Mouse (Mus musculus) forebrain, embryonic 15.5 days (tissue): ENCODE data around the gene Socs3. TPM values are rescaled to one million over a fixed set of nuclear protein-coding genes. Genes with fewer than 3 reads are reported as not detected.

Source experiments
- ATAC-seq: fragments of 200-750 bp; cut with Nextera tagmentation; replicated peaks from 2 replicates; pipeline ENCODE4 v1.8.0; 2017; ENCODE audit warnings: mild to moderate bottlenecking, moderate TSS enrichment, moderate library complexity
- H3K27ac ChIP-seq: fragments of 300-500 bp; sonication (generic); replicated peaks from 2 replicates; pipeline ENCODE4 v1.5.1; 2015; ENCODE audit warnings: mild to moderate bottlenecking, inconsistent platforms
- H3K27me3 ChIP-seq: fragments of 300-500 bp; sonication (generic); 2 replicates; pipeline ENCODE4 v1.6.1; 2015; ENCODE audit warnings: inconsistent platforms
- H3K36me3 ChIP-seq: fragments of 300-500 bp; sonication (generic); 2 replicates; pipeline ENCODE4 v1.6.1; 2015; ENCODE audit warnings: mild to moderate bottlenecking, inconsistent platforms
- H3K4me1 ChIP-seq: fragments of 300-500 bp; sonication (generic); 2 replicates; pipeline ENCODE4 v1.6.1; 2015; ENCODE audit warnings: inconsistent platforms
- H3K4me2 ChIP-seq: fragments of 300-500 bp; sonication (generic); replicated peaks from 2 replicates; pipeline ENCODE4 v1.6.1; 2015; ENCODE audit warnings: mild to moderate bottlenecking, inconsistent platforms
- H3K4me3 ChIP-seq: fragments of 300-500 bp; sonication (generic); 2 replicates; pipeline ENCODE4 v1.5.1; 2015; ENCODE audit warnings: mild to moderate bottlenecking, inconsistent platforms
- H3K9ac ChIP-seq: fragments of 300-500 bp; sonication (generic); replicated peaks from 2 replicates; pipeline ENCODE4 v1.6.1; 2015; ENCODE audit warnings: mild to moderate bottlenecking, inconsistent platforms
- H3K9me3 ChIP-seq: fragments of 300-500 bp; sonication (generic); 2 replicates; pipeline ENCODE4 v1.6.1; 2016; ENCODE audit warnings: inconsistent platforms
- WGBS: fragments of 180-500 bp; shearing (Covaris S2); methylation state at CpG from one replicate; pipeline ENCODE4 v1.1.7; 2015; ENCODE audit warnings: mixed read lengths; 5-methylcytosine and 5-hydroxymethylcytosine counted together
- polyA plus RNA-seq: library from polyadenylated mRNA; unstranded; fragments of >200 nt; fragmentation: Nextera tagmentation; extraction: Ambion mirVana; gene quantifications from 2 replicates; pipeline ENCODE4 v1.2.1, GENCODE M21; 2015

Gene Socs3
- polyA plus RNA-seq, 1 experiment from 2014 or later: 15.1 TPM

DNA sequence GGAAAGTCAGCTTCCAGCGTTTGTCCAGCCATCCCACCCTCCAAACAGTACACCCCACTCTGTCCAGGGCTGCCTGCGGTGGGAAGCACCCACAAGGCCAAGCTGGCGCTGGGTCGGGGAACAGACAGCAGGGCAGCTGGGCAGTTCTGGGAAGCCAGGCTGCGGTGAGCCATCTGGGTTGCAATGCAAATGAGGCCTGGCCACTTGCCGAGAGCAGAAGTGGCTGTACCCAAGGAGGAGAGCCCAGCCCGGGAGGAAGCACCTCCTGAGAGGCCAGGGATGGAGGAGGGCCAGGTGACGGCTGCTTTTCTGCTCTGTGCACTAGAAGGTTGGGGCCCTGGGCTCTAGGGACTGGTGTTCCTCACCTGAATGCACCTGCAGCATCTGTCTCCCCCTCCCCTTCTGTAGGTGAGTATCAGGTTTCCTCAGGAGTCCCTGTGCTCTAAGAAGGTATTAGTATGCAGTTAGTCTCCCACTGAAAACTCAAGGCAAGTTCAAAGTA is 6.3 kb upstream of the Socs3 start:
- WGBS: 1% methylated on average over 8 of the region's 8 CpGs
- Histone ChIP-seq H3K4me3 (no peak overlapping the region), H3K9ac (no peak overlapping the region), H3K27ac (peak overlapping the region; percentile 64), H3K27me3 (no peaks in the 10 kb centered on the region), H3K4me1 (peaks cover 23% of the 10 kb centered on the region), H3K36me3 (no peaks in the 10 kb centered on the region), H3K4me2 (no peak overlapping the region), H3K9me3 (no peaks in the 10 kb centered on the region)
- ATAC-seq: peak; percentile 70; the same call in 1 of the 2 replicates

DNA sequence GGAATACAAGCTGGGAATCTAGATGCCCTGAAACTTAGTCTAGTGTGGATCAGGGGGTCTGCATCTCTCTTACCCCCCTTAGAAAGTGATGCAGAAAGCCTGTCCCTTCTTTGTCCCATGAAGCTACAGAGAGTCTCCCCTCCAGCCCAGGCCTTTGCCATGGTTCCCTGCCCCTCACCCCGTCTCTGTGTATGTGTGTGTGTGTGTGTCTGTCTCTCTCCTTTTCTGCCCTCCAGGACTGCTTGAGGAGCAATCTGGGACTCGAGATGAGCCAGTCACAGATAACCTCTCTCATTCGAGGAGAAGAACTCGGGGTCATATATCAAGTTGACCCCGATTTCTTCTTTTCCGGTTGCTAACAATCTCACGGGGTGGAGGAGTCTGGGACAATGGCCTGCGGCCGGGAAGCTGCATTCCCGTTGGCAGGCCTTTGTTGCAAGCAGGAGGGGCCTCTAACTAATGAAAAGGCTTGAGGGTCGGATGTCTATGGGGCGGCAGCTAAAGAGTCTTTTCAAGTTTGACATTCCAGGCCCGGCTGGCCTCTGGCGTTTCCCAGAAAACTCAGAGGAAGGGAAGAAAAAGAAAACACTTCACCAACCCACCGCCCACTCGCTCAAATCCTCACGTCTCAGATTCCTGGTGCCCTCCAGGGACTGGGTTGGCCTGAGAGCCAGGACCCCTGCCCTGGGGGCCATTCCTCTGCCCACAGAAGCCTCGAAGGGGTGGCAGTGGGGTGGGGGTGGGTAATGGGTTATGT is 5.5 kb upstream of the Socs3 start:
- Histone ChIP-seq H3K4me2 (no peak overlapping the region), H3K4me3 (no peak overlapping the region), H3K36me3 (no peaks in the 10 kb centered on the region), H3K27me3 (no peaks in the 10 kb centered on the region), H3K4me1 (peaks cover 23% of the 10 kb centered on the region), H3K9me3 (no peaks in the 10 kb centered on the region), H3K27ac (peak overlapping the region; percentile 64), H3K9ac (no peak overlapping the region)
- 4% methylated on average over 18 of the region's 18 CpGs for WGBS
- no peak for ATAC-seq

DNA sequence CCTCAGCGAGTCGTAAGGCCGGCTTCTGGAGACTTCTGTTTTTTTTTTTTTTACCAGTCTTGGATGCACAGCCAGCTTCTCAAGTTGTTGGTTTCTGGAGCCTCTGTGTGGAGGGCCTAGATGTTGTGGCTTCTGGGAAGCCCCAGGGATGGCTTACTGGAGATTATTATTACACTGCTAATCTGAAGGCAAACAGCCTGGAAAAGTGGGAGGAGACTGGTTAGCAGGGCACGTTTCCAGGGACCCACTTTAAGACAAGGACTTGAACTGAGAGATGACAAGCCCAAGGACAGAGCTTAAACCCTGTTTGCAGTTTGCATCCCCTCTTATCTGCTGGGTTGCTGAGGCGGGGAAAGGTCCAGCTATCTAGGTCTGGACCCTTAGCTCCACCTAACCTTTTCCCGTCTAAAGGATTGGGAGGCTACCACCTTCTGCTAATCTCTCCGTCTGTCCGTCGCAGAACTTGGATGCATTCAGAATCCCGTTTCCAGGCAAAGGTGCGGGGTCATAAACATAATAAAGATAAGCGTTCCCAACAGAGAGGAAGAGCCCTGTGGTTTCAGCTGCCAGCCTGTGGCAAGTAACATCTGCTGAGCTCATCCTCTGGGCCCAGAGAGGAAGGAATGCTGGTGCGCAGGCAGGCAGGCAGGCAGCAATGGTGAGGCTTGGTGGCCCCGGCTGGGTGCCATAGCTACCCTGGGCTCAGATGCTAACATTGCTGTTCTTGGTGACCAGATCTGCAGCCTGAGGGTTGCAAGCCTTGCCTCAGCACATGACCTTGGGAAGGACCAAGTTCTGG is 4.7 kb upstream of the Socs3 start:
- Histone ChIP-seq H3K4me1 (peaks cover 27% of the 10 kb centered on the region), H3K27ac (no peak overlapping the region), H3K36me3 (no peaks in the 10 kb centered on the region), H3K4me3 (no peak overlapping the region), H3K27me3 (no peaks in the 10 kb centered on the region), H3K9ac (no peak overlapping the region), H3K9me3 (no peaks in the 10 kb centered on the region), H3K4me2 (no peak overlapping the region)
- no peak for ATAC-seq
- WGBS: 37% methylated on average over 14 of the region's 14 CpGs

DNA sequence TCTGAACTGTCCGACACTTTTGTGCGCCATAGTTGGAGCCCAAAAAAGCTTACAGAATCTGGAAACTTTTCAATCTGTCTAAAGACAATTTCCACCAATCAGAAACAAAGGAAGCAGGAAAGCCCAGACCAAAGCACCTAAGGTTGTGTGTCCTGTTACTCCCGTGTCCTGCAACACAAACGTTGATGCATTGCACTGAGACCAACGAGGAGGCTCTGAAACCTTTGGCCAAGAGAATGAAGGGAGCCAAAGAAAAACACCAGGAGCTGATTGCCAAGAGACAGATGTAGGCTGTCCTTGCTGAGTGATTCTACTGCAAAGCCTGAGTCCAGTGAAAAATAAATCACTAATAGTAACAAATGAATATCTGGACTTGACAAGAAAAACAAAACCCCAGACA is 3.7 kb upstream of the Socs3 start:
- Histone ChIP-seq H3K4me1 (peaks cover 30% of the 10 kb centered on the region), H3K9me3 (no peaks in the 10 kb centered on the region), H3K4me3 (no peak overlapping the region), H3K36me3 (no peaks in the 10 kb centered on the region), H3K9ac (no peak overlapping the region), H3K4me2 (no peak overlapping the region), H3K27me3 (no peaks in the 10 kb centered on the region), H3K27ac (no peak overlapping the region)
- WGBS: 40% methylated on average over 5 of the region's 5 CpGs
- no peak for ATAC-seq

DNA sequence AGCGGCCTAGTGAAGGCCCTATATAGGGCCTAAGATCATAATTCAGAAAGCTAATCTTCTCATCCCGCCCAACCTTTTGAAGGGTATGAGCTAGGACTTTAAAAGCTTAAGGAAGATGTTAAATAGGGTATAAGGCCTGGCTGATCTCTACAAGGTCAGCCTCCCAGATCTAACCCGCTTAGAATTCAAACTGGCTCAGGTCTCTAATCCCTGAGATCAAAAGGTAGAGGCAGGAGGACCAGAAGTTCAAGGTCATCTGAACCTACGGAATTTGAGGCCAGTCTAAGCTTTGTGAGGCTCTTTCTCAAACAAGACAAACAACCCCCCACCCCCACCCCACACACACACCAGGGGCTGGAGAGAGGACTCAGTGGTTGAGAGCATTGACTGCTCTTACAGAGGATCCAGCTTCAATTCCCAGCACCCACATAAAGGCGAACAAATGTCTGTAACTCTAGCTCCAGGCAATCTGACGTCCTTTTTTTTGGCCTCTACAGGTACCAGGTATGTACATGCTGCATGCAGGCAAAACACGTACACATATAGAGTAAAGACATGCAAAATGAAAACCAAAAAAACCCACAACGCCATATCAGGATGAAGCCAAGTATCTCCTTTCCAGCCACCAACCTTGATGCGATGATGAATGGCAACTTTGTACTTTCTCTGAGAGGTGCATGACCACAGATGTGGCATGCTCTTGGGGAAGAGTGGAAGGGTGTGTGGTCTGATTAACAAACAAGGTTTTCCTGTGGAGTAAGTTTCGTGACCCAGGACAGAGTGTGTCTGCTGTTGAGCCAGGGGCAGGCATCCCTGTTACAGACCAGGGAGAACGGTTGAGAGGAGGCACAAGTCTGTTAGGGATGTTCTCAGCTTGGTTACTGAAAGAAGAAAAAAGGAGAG is 3.1 kb upstream of the Socs3 start:
- Histone ChIP-seq H3K4me1 (peaks cover 37% of the 10 kb centered on the region), H3K27me3 (no peaks in the 10 kb centered on the region), H3K9me3 (no peaks in the 10 kb centered on the region), H3K36me3 (no peaks in the 10 kb centered on the region), H3K9ac (no peak overlapping the region), H3K4me2 (no peak overlapping the region), H3K27ac (no peak overlapping the region), H3K4me3 (no peak overlapping the region)
- no peak for ATAC-seq
- WGBS: 61% methylated on average over 11 of the region's 11 CpGs

DNA sequence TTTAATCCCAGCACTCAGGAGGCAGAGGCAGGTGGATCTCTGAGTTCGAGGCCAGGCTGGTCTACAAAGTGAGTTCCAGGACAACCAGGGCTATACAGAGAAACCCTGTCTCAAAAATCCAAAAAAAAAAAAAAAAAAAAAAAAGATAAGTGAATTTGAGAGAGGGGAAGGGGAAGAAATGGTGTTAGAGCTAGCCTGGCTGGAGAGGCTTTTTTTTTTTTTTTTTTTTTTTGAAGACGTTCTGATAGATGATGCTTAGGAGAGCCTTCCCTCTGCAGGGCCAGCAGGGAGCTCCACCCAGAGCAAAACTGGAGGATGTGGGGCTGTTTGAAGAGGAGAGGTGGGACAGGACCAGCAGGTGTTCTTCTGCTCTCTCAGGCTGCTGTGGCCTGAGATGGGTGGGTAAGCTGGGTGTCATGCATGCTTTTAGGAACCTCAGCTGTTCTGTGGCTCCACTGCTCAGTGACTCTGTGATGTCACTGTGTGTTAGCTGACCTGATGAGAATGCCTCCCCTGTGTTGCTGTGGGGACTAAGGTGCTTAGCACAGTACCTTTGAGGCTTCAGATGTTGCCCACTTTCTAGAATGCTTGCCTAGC is 1.9 kb upstream of the Socs3 start:
- no peaks in the 10 kb centered on the region for H3K9me3 ChIP-seq
- no peak overlapping the region for H3K4me3 ChIP-seq
- H3K27ac ChIP-seq: no peak overlapping the region
- H3K9ac ChIP-seq: no peak overlapping the region
- H3K36me3 ChIP-seq: no peaks in the 10 kb centered on the region
- H3K4me2 ChIP-seq: no peak overlapping the region
- no peak for ATAC-seq
- no peaks in the 10 kb centered on the region for H3K27me3 ChIP-seq
- WGBS: 52% methylated on average over 2 of the region's 2 CpGs
- peaks cover 48% of the 10 kb centered on the region for H3K4me1 ChIP-seq

DNA sequence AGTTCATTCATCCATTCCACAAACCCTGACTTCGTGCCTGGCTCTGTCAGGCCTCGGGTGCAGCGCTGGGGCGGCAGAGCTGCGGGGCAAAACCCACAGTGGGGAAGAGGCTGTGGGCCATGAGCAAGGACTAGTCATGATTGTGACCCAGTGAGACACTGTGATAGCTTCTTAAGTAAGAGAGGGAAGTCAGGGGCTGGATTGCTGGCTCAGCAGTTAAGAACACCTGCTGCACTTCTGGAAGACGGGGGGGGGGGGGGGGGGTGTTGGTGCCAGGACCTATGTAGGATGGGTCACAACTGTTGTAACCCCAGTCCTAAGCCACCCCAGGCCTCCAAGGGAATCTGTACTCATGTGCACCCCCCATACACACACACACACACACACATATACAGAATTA is 1.3 kb upstream of the Socs3 start:
- H3K4me1 ChIP-seq: peaks cover 50% of the 10 kb centered on the region
- no peaks in the 10 kb centered on the region for H3K36me3 ChIP-seq
- 64% methylated on average over 6 of the region's 6 CpGs for WGBS

DNA sequence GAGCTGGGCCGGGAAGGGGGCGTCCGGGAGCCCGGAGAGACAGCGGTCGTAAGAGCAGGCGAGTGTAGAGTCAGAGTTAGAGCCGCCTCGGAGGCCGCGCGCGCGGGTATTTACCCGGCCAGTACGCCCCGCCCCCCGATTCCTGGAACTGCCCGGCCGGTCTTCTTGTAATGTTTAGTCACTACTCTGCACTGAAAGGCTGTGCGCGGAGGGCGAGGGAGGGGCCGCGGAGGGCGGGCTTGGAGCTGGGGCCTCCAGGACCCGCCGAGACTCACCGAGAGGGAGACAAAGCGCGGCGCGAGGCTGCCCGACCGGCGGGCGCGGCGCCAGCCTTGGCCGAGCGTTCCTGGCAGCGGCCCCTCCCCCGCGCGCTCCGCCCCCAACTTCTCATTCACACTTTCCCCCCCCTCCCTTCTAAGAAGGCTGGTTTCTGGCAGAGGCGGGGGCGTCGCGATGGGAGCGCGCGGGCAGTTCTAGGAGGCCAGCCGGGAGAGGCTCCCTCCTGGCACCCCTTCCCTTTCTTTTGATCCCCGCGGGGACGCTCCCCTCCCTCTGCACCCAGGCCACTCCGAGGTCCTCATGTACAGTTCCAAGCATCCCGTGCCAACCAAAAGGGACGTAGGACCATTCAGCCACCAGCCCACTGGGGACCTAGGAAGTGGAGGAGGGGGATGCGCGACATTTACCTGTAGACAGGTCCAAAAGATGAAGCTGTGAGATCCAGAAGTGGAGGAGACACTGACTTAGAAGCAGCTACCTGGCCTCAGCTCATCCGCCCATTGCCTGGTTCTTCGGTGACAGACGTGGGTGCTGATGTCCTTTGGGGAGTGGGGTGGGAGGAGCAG is 525 bp downstream of the Socs3 start:
- Histone ChIP-seq H3K9me3 (no peaks in the 10 kb centered on the region), H3K4me1 (peaks cover 51% of the 10 kb centered on the region), H3K36me3 (no peaks in the 10 kb centered on the region), H3K9ac (peak overlapping the region; percentile 80), H3K27ac (peak overlapping the region; percentile 91), H3K4me2 (peak overlapping the region; percentile 97), H3K4me3 (peak overlapping the region; percentile 72), H3K27me3 (no peaks in the 10 kb centered on the region)
- peak; percentile 87 for ATAC-seq
- WGBS: under 1% methylated on average over 62 of the region's 65 CpGs

More for the DNA sequence above, 1.3 kb upstream of the Socs3 start:
- no peaks in the 10 kb centered on the region for H3K27me3 ChIP-seq
- H3K9me3 ChIP-seq: no peaks in the 10 kb centered on the region
- H3K4me2 ChIP-seq: no peak overlapping the region
- H3K4me3 ChIP-seq: no peak overlapping the region
- H3K9ac ChIP-seq: no peak overlapping the region
- ATAC-seq: no peak
- H3K27ac ChIP-seq: no peak overlapping the region

DNA sequence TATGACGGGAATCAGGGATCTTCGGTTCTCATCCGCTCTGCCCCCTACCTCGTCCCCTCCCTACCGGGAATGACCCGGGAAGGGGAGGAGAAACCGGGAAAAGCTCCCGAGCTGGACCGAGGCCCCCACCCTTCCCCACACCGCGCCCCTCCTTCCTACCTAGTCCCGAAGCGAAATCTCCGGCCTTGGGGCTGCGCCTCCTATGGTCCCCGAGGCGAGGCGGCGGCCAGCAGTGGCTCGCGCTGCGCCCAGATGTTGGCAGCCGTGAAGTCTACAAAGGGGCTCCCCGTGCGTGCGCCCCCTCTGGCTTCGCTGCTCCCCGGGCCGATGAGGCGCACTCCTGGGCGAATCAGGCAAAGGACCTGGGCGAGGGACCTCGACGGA is 1.1 kb downstream of the Socs3 start:
- under 1% methylated on average over 34 of the region's 34 CpGs for WGBS
- H3K4me2 ChIP-seq: peak overlapping the region; percentile 97
- H3K4me3 ChIP-seq: peak overlapping the region; percentile 72

DNA sequence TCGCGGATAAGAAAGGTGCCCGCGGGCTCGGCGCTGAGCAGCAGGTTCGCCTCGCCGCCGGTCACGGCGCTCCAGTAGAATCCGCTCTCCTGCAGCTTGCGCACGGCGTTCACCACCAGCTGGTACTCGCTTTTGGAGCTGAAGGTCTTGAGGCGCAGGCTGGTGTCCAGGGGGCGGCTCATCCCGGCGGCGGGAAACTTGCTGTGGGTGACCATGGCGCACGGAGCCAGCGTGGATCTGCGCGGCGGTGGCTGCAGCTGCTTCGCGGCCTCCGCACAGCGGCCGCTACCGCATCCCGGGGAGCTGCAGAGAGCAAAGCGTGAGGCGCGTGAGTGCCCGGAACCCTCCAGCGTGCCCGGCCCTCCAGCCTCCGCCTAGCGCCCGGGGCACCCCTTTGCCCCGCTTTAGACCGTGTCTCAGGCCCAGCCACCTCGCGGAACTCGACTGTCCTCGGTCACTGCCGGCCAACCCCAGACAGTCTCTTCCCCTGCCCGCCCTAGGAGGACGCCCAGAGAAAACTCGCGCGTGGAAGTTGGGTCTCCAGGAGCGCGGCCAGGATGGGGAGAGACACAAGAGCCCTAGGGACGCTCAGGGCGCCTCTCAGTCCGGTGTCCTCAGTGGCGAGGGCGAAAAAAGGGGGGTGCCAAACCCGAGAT is 1.7 kb downstream of the Socs3 start:
- Histone ChIP-seq H3K9ac (peak overlapping the region; percentile 80), H3K9me3 (no peaks in the 10 kb centered on the region), H3K4me3 (peak overlapping the region; percentile 72), H3K27me3 (no peaks in the 10 kb centered on the region), H3K4me2 (peak overlapping the region; percentile 97), H3K4me1 (peaks cover 60% of the 10 kb centered on the region), H3K36me3 (no peaks in the 10 kb centered on the region), H3K27ac (peak overlapping the region; percentile 91)
- under 1% methylated on average over 64 of the region's 64 CpGs for WGBS
- ATAC-seq: peak; percentile 5; the same call in 1 of the 2 replicates

More for the DNA sequence above, 1.1 kb downstream of the Socs3 start:
- Histone ChIP-seq H3K36me3 (no peaks in the 10 kb centered on the region), H3K9me3 (no peaks in the 10 kb centered on the region), H3K4me1 (peaks cover 55% of the 10 kb centered on the region), H3K27me3 (no peaks in the 10 kb centered on the region), H3K9ac (peak overlapping the region; percentile 80), H3K27ac (peak overlapping the region; percentile 91)
- ATAC-seq: no peak; the same call in 1 of the 2 replicates
